7 mouse cellular contexts compared by ENCODE assay signal in genomic region chr13:24104611-24105339, GRCm38 (mm10).
DNase-seq lines count a peak whose midpoint lies in the region; ATAC-seq lines count a peak whose summit lies in the region.
"Not testable (repeated sequence)": the region's sequence is repeated elsewhere in the genome, so short reads cannot be mapped to it uniquely, and the experiment has no call there.

No protein-coding gene starts in this region.

- not testable (repeated sequence) for H3K9ac ChIP-seq in embryonic facial prominence, embryonic 14.5 days (ENCODE audit: low read depth, low read length); forebrain, embryonic 16.5 days (replicated peaks; ENCODE audit: low read depth, low read length); hindbrain, embryonic 14.5 days; midbrain, embryonic 16.5 days (ENCODE audit: low read depth, low read length); neural tube, embryonic 14.5 days (replicated peaks; ENCODE audit: low read depth, low read length)

- not testable (repeated sequence) for H3K4me2 ChIP-seq in embryonic facial prominence, embryonic 14.5 days (ENCODE audit: low read depth, low read length); forebrain, embryonic 16.5 days (ENCODE audit: low read length); hindbrain, embryonic 14.5 days (replicated peaks); midbrain, embryonic 16.5 days (ENCODE audit: low read length); neural tube, embryonic 14.5 days (ENCODE audit: low read depth, low read length)

- not testable (repeated sequence) for H3K9me3 ChIP-seq in embryonic facial prominence, embryonic 14.5 days (ENCODE audit: control insufficient read depth, low read length); forebrain, embryonic 16.5 days (ENCODE audit: control insufficient read depth, low read length); hindbrain, embryonic 14.5 days (ENCODE audit: control insufficient read depth, low read length); limb, embryonic 10.5 days (replicated peaks); midbrain, embryonic 16.5 days (replicated peaks; ENCODE audit: control insufficient read depth, low read length, poor library complexity, severe bottlenecking); neural tube, embryonic 14.5 days (ENCODE audit: control insufficient read depth, low read length)

- H3K27ac ChIP-seq in embryonic facial prominence, embryonic 14.5 days (replicated peaks; ENCODE audit: low read depth, low read length); forebrain, embryonic 16.5 days (ENCODE audit: low read length); hindbrain, embryonic 14.5 days; midbrain, embryonic 16.5 days (ENCODE audit: low read length); neural tube, embryonic 14.5 days (ENCODE audit: low read depth, low read length): not testable (repeated sequence)
- H3K27ac ChIP-seq in limb, embryonic 10.5 days, result 0 out of 2 replicates have a peak overlapping the region, but pooled peaks have one; percentile 21
- 0 out of 2 replicates have a peak overlapping the region, but pooled peaks have one; percentile 22 for H3K27ac ChIP-seq in macrophage

- not testable (repeated sequence) for H3K4me1 ChIP-seq in embryonic facial prominence, embryonic 14.5 days (ENCODE audit: control insufficient read depth, insufficient read depth, low read length); hindbrain, embryonic 14.5 days (replicated peaks; ENCODE audit: control insufficient read depth, insufficient read depth, low read length); neural tube, embryonic 14.5 days (ENCODE audit: control insufficient read depth, insufficient read depth, low read length)
- peaks cover 28% of the 10 kb centered on the region for H3K4me1 ChIP-seq in forebrain, embryonic 16.5 days (replicated peaks; ENCODE audit: control insufficient read depth, insufficient read depth, low read length)
- peaks cover 17% of the 10 kb centered on the region for H3K4me1 ChIP-seq in limb, embryonic 10.5 days
- H3K4me1 ChIP-seq in midbrain, embryonic 16.5 days (ENCODE audit: control insufficient read depth, insufficient read depth, low read length), result peaks cover 20% of the 10 kb centered on the region

- not testable (repeated sequence) for H3K36me3 ChIP-seq in embryonic facial prominence, embryonic 14.5 days (ENCODE audit: control insufficient read depth, insufficient read depth, low read length); forebrain, embryonic 16.5 days (ENCODE audit: control insufficient read depth, insufficient read depth); hindbrain, embryonic 14.5 days (replicated peaks; ENCODE audit: control insufficient read depth, insufficient read depth); limb, embryonic 10.5 days; macrophage (ENCODE audit: inconsistent target); midbrain, embryonic 16.5 days (ENCODE audit: control insufficient read depth, insufficient read depth, low read length); neural tube, embryonic 14.5 days (ENCODE audit: control insufficient read depth, insufficient read depth, low read length)

- H3K4me3 ChIP-seq in embryonic facial prominence, embryonic 14.5 days (ENCODE audit: low read depth, low read length); forebrain, embryonic 16.5 days (replicated peaks; ENCODE audit: low read length); hindbrain, embryonic 14.5 days (replicated peaks; ENCODE audit: low read length); limb, embryonic 10.5 days; macrophage (ENCODE audit: inconsistent target); midbrain, embryonic 16.5 days (ENCODE audit: low read depth, low read length); neural tube, embryonic 14.5 days (ENCODE audit: low read depth, low read length): not testable (repeated sequence)

- H3K79me2 ChIP-seq in macrophage (ENCODE audit: inconsistent target), result not testable (repeated sequence)

- not testable (repeated sequence) for ATAC-seq in embryonic facial prominence, embryonic 14.5 days (ENCODE audit: low read depth)
- 0 out of 2 replicates have a peak, but pooled peaks have one; percentile 14 for ATAC-seq in forebrain, embryonic 16.5 days
- peak; percentile 53; the same call in 1 of the 2 replicates for ATAC-seq in hindbrain, embryonic 14.5 days (ENCODE audit: low FRiP score)
- ATAC-seq in midbrain, embryonic 16.5 days, result peak; percentile 50
- ATAC-seq in neural tube, embryonic 14.5 days (ENCODE audit: low read depth), result peak; percentile 73

- DNase-seq in embryonic facial prominence, embryonic 14.5 days (ENCODE audit: low spot score), result peak; percentile 6
- DNase-seq in hindbrain, embryonic 14.5 days (ENCODE audit: low spot score); limb, embryonic 10.5 days (ENCODE audit: low spot score): not testable (repeated sequence)

- not testable (repeated sequence) for H3K27me3 ChIP-seq in embryonic facial prominence, embryonic 14.5 days (replicated peaks; ENCODE audit: control insufficient read depth, insufficient read depth, low read length); forebrain, embryonic 16.5 days (replicated peaks; ENCODE audit: control insufficient read depth, insufficient read depth, low read length); hindbrain, embryonic 14.5 days (ENCODE audit: control insufficient read depth, insufficient read depth, low read length); limb, embryonic 10.5 days (ENCODE audit: low read depth, poor library complexity, severe bottlenecking); midbrain, embryonic 16.5 days (ENCODE audit: control insufficient read depth, insufficient read depth, low read depth, low read length); neural tube, embryonic 14.5 days (ENCODE audit: control insufficient read depth, insufficient read depth, low read length)

- WGBS in embryonic facial prominence, embryonic 14.5 days, result 55% methylated on average over 9 of the region's 9 CpGs
- 66% methylated on average over 8 of the region's 9 CpGs for WGBS in forebrain, embryonic 16.5 days
- WGBS in hindbrain, embryonic 14.5 days, result 65% methylated on average over 9 of the region's 9 CpGs
- 67% methylated on average over 9 of the region's 9 CpGs for WGBS in limb, embryonic 10.5 days
- WGBS in macrophage (ENCODE audit: missing documents), result 76% methylated on average over 3 of the region's 9 CpGs
- 55% methylated on average over 9 of the region's 9 CpGs for WGBS in midbrain, embryonic 16.5 days
- 62% methylated on average over 9 of the region's 9 CpGs for WGBS in neural tube, embryonic 14.5 days
